Mouse (Mus musculus) CH12.LX (cell line): Measurements from ENCODE around the gene Dgkz. TPM values are rescaled to one million over a fixed set of nuclear protein-coding genes. Genes with fewer than 3 reads are reported as not detected.

Source experiments
- DNase-seq: peaks from one replicate; pipeline ENCODE4 v3.0.0-alpha.2; 2013; ENCODE audit errors: extremely low read depth
- H3K27ac ChIP-seq: 2 replicates; pipeline ENCODE4 v1.5.1; 2012; ENCODE audit warnings: low read depth, mild to moderate bottlenecking, control low read depth, moderate library complexity; ENCODE audit not compliant: insufficient read depth
- H3K27me3 ChIP-seq: replicated peaks from 2 replicates; pipeline ENCODE3; 2012; ENCODE audit warnings: inconsistent platforms
- H3K36me3 ChIP-seq, 2 experiments: replicated peaks in 1 of 2; 2 replicates each; pipeline versions ENCODE3 to v1.6.1; 2012; ENCODE audit warnings: inconsistent platforms in 1 of 2, low read length in 1 of 2, mild to moderate bottlenecking in 1 of 2, mixed read lengths in 1 of 2, moderate library complexity in 1 of 2; ENCODE audit not compliant: control insufficient read depth in 1 of 2, insufficient read depth in 1 of 2
- H3K4me1 ChIP-seq, 2 experiments: 2 replicates each; pipeline ENCODE4 v1.6.1; 2012; ENCODE audit warnings: inconsistent platforms in 1 of 2, moderate library complexity in 1 of 2; ENCODE audit not compliant: insufficient read depth in 2 of 2, control insufficient read depth in 1 of 2
- H3K4me2 ChIP-seq: 2 replicates; pipeline ENCODE4 v1.6.1; 2012; ENCODE audit warnings: low read depth, mild to moderate bottlenecking, control low read depth; ENCODE audit not compliant: poor library complexity, insufficient read depth, severe bottlenecking
- H3K4me3 ChIP-seq, 3 experiments: fragments of 150-350 bp in 1 of 3; sonication (generic) in 1 of 3; replicated peaks in 1 of 3; 2 replicates each; pipeline versions ENCODE3 to v1.5.1; 2011 to 2012; ENCODE audit warnings: low read depth in 2 of 3, low read length in 2 of 3, mild to moderate bottlenecking in 2 of 3, moderate library complexity in 2 of 3, control low read depth in 1 of 3, improper control_type of control experiment in 1 of 3, inconsistent platforms in 1 of 3, mixed read lengths in 1 of 3; ENCODE audit not compliant: poor library complexity in 1 of 3
- H3K79me2 ChIP-seq: replicated peaks from 2 replicates; pipeline ENCODE4 v1.6.1; 2012; ENCODE audit warnings: mild to moderate bottlenecking, moderate library complexity; ENCODE audit not compliant: control insufficient read depth, poor library complexity, insufficient read depth, severe bottlenecking; ENCODE audit errors: extremely low read depth
- H3K9ac ChIP-seq: 2 replicates; pipeline ENCODE4 v1.6.1; 2012; ENCODE audit warnings: low read depth, mild to moderate bottlenecking, control low read depth, moderate library complexity; ENCODE audit not compliant: insufficient read depth
- H3K9me3 ChIP-seq: replicated peaks from 2 replicates; pipeline ENCODE3; 2012; ENCODE audit warnings: low read length, inconsistent platforms, mixed read lengths
- BHLHE40 ChIP-seq: IDR thresholded peaks from 2 replicates; pipeline ENCODE4 v1.6.1; 2011; ENCODE audit warnings: mild to moderate bottlenecking, low read depth, low read length, improper control_type of control experiment
- CHD2 ChIP-seq: IDR thresholded peaks from 2 replicates; pipeline ENCODE4 v1.6.1; 2011; ENCODE audit warnings: low read length, improper control_type of control experiment
- CTCF ChIP-seq, 2 experiments: IDR thresholded peaks in 1 of 2; conservative IDR thresholded peaks in 1 of 2; 2 replicates each; pipeline ENCODE4 v1.5.1; 2011 to 2012; ENCODE audit warnings: low read depth in 2 of 2, low read length in 2 of 2, improper control_type of control experiment in 1 of 2, inconsistent platforms in 1 of 2, mild to moderate bottlenecking in 1 of 2, moderate library complexity in 1 of 2
- E2F4 ChIP-seq: IDR thresholded peaks from 2 replicates; pipeline ENCODE4 v1.6.1; 2011; ENCODE audit warnings: low read depth, low read length, improper control_type of control experiment; ENCODE audit not compliant: insufficient replicate concordance
- ELF1 ChIP-seq: IDR thresholded peaks from 2 replicates; pipeline ENCODE4 v1.6.1; 2014; ENCODE audit warnings: low read depth, mild to moderate bottlenecking, inconsistent platforms, low read length, improper control_type of control experiment
- ETS1 ChIP-seq: conservative IDR thresholded peaks from 2 replicates; pipeline ENCODE4 v1.6.1; 2012; ENCODE audit warnings: low read depth, mild to moderate bottlenecking, inconsistent platforms, low read length, improper control_type of control experiment, moderate library complexity
- GABPA ChIP-seq: IDR thresholded peaks from 2 replicates; pipeline ENCODE4 v1.6.1; 2012; ENCODE audit warnings: low read depth, low read length, improper control_type of control experiment, inconsistent platforms; ENCODE audit not compliant: insufficient replicate concordance
- HCFC1 ChIP-seq: IDR thresholded peaks from 2 replicates; pipeline ENCODE4 v1.6.1; 2012; ENCODE audit warnings: low read depth, mild to moderate bottlenecking, inconsistent platforms, low read length, improper control_type of control experiment
- IRF4 ChIP-seq: IDR thresholded peaks from 2 replicates; pipeline ENCODE4 v1.6.1; 2014; ENCODE audit warnings: low read depth, mild to moderate bottlenecking, inconsistent platforms, low read length, improper control_type of control experiment
- JUN ChIP-seq: IDR thresholded peaks from 2 replicates; pipeline ENCODE4 v1.6.1; 2011; ENCODE audit warnings: low read depth, mild to moderate bottlenecking, low read length, improper control_type of control experiment, moderate library complexity; ENCODE audit not compliant: insufficient read depth
- JUND ChIP-seq: conservative IDR thresholded peaks from 2 replicates; pipeline ENCODE4 v1.6.1; 2011; ENCODE audit warnings: low read depth, low read length, improper control_type of control experiment
- KAT2A ChIP-seq: IDR thresholded peaks from 2 replicates; pipeline ENCODE4 v1.6.1; 2012; ENCODE audit warnings: low read length, improper control_type of control experiment, inconsistent platforms; ENCODE audit not compliant: insufficient replicate concordance
- MAX ChIP-seq: IDR thresholded peaks from 2 replicates; pipeline ENCODE4 v1.6.1; 2011; ENCODE audit warnings: low read length, improper control_type of control experiment
- MAZ ChIP-seq: IDR thresholded peaks from 2 replicates; pipeline ENCODE4 v1.6.1; 2012; ENCODE audit warnings: low read depth, mild to moderate bottlenecking, inconsistent platforms, low read length, improper control_type of control experiment, moderate library complexity
- MEF2A ChIP-seq: IDR thresholded peaks from 2 replicates; pipeline ENCODE4 v1.6.1; 2014; ENCODE audit warnings: low read depth, mild to moderate bottlenecking, inconsistent platforms, low read length, improper control_type of control experiment, borderline replicate concordance
- MXI1 ChIP-seq: IDR thresholded peaks from 2 replicates; pipeline ENCODE4 v1.6.1; 2011; ENCODE audit warnings: mild to moderate bottlenecking, low read depth, low read length, improper control_type of control experiment
- NRF1 ChIP-seq: IDR thresholded peaks from 2 replicates; pipeline ENCODE4 v1.6.1; 2014; ENCODE audit warnings: low read depth, mild to moderate bottlenecking, inconsistent platforms, low read length, improper control_type of control experiment, moderate library complexity
- PAX5 ChIP-seq: IDR thresholded peaks from 2 replicates; pipeline ENCODE4 v1.6.1; 2012; ENCODE audit warnings: low read length, inconsistent platforms, mixed read lengths
- POLR2A ChIP-seq: IDR thresholded peaks from 2 replicates; pipeline ENCODE4 v1.6.1; 2011; ENCODE audit warnings: low read depth, mild to moderate bottlenecking, improper control_type of control experiment, low read length
- RAD21 ChIP-seq: IDR thresholded peaks from 2 replicates; pipeline ENCODE4 v1.6.1; 2011; ENCODE audit warnings: low read depth, mild to moderate bottlenecking, low read length, improper control_type of control experiment, moderate library complexity
- SMC3 ChIP-seq: IDR thresholded peaks from 2 replicates; pipeline ENCODE4 v1.6.1; 2011; ENCODE audit warnings: low read depth, low read length, improper control_type of control experiment
- TBP ChIP-seq: conservative IDR thresholded peaks from 2 replicates; pipeline ENCODE4 v1.6.1; 2011; ENCODE audit warnings: low read depth, low read length, improper control_type of control experiment
- TCF12 ChIP-seq: IDR thresholded peaks from 2 replicates; pipeline ENCODE4 v1.6.1; 2014; ENCODE audit warnings: low read depth, mild to moderate bottlenecking, inconsistent platforms, low read length, improper control_type of control experiment
- USF1 ChIP-seq: IDR thresholded peaks from 2 replicates; pipeline ENCODE4 v1.6.1; 2014; ENCODE audit warnings: low read depth, mild to moderate bottlenecking, inconsistent platforms, low read length, improper control_type of control experiment
- USF2 ChIP-seq: conservative IDR thresholded peaks from 2 replicates; pipeline ENCODE4 v1.6.1; 2011; ENCODE audit warnings: low read depth, low read length, improper control_type of control experiment
- ZC3H11A ChIP-seq: IDR thresholded peaks from 2 replicates; pipeline ENCODE4 v1.6.1; 2012; ENCODE audit warnings: low read depth, mild to moderate bottlenecking, inconsistent platforms, low read length, improper control_type of control experiment
- ZNF384 ChIP-seq: IDR thresholded peaks from 2 replicates; pipeline ENCODE4 v1.6.1; 2012; ENCODE audit warnings: low read depth, low read length, improper control_type of control experiment, inconsistent platforms
- dilution Hi-C: fragments of 300-500 bp; cut with MboI; formaldehyde crosslinking; loops from 2 replicates; pipeline ENCODE4 v1.14.3; 2020; ENCODE audit warnings: low sequenced_read_pairs; ENCODE audit not compliant: extremely low pct_unique_long_range_greater_than_20kb, extremely low pct_ligation_motif_present
- in situ Hi-C: fragments of 300-500 bp; cut with MboI; formaldehyde crosslinking; loops from 3 replicates; pipeline ENCODE4 v1.14.3; 2019; ENCODE audit warnings: low sequenced_read_pairs, low pct_ligation_motif_present, low pct_unique_long_range_greater_than_20kb, mixed read lengths
- polyA plus RNA-seq: library from polyadenylated mRNA; unstranded; fragments of >175 nt; gene quantifications from 2 replicates; pipeline ENCODE4 v1.2.1, GENCODE M21; 2012; ENCODE audit warnings: low read depth; ENCODE audit not compliant: insufficient read length
- total RNA-seq, 2 experiments: library from RNA; depleted of rRNA; stranded (reverse); fragments of 300-350 nt in 1 of 2; fragments of >200 nt in 1 of 2; gene quantifications; 2 replicates each; pipeline ENCODE4 v1.2.3; 2012 to 2014

The Dgkz gene
- total and polyA plus RNA-seq, 3 experiments = 38.6 to 60.2 (median 50.4) TPM

DNA sequence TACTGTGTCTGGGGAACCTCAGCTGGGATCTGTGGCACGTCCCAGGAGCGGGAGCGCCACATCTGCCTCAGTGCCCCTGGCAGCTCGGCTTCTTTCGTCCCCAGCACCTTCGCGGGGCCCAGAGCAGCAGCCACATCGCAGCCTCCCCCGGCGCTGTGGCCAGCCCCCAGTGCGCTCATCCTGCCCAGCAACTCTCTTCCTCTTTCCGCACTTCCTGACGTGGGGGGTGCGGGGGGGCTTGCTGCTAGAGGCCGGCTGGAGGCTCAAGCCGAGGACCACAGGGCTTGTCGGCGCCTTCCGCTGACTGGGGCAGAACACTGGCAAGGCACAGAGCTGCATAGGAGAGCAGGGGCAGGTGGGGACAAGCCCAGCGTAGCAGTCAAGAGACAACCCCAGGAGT lies 10.2 kb downstream of the Dgkz start (continued):
- TF ChIP-seq USF2 (no peak), HCFC1 (peak; percentile 55), ETS1 (no peak), TBP (no peak), RAD21 (no peak), JUND (no peak), ZNF384 (no peak), ELF1 (peak; percentile 87), PAX5 (no peak), ZC3H11A (no peak), BHLHE40 (0 out of 2 replicates have a peak, but pooled peaks have one; percentile 15), IRF4 (peak; percentile 58; the same call in 1 of the 2 replicates), USF1 (no peak), MXI1 (no peak), MAZ (peak; percentile 85)

DNA sequence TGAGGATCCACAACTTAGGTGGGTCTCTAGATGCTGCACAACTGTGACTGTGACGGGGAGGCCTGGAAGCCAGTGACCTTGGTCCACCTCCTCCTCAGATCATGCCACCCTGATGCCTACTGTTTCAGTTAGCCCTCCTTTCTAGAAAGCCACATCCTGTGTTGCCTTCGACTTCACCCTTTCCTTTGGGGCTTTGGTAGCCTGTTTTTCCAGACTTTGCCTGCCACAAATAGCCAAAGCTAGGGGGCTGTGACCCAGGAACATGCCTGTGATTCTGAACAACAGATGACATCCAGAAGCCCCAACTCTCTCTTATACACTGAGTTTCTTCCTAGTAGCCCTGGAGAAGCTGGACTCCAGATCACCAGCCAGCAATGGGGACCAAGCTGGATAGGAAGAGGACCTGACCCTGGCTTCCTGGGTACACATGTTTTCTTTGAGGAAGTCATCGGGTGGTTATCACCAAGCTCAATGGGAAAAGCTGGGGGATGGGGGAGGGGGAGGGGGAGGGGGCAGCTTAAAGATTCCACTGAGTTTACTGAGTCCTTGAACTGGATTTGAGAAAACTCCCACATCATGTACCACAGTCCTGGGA lies 11.0 kb downstream of the Dgkz start:
- in situ Hi-C loops (no loop called here), dilution Hi-C loops (no loop called here)
- no peak for DNase-seq
- Histone ChIP-seq H3K27ac (no peak overlapping the region), H3K4me2 (peak overlapping the region; percentile 83), H3K27me3 (peaks cover 13% of the 10 kb centered on the region), H3K36me3 (peaks cover 0 to 17% of the 10 kb centered on the region in 2 experiments), H3K4me3 (peak overlapping the region; percentile 70 to 91 (median 79)), H3K9me3 (no peaks in the 10 kb centered on the region), H3K9ac (peak overlapping the region; percentile 71), H3K4me1 (peaks cover 13 to 51% of the 10 kb centered on the region in 2 experiments), H3K79me2 (peaks cover 28% of the 10 kb centered on the region)
- TF ChIP-seq POLR2A (no peak), MEF2A (0 out of 2 replicates have a peak, but pooled peaks have one; percentile 16), CHD2 (peak; percentile 52; the same call in 1 of the 2 replicates)

- H3K36me3 ChIP-seq = peaks cover 0 to 28% of the 10 kb centered on the region in 2 experiments
- H3K79me2 ChIP-seq = peaks cover 28% of the 10 kb centered on the region
- in situ Hi-C loops = no loop called here
- H3K27me3 ChIP-seq = peaks cover 11% of the 10 kb centered on the region
- no peaks in the 10 kb centered on the region for H3K9me3 ChIP-seq
- H3K4me3 ChIP-seq = peak overlapping the region; percentile 72 to 91 (median 84)
- peaks cover 13 to 64% of the 10 kb centered on the region in 2 experiments for H3K4me1 ChIP-seq
- H3K9ac ChIP-seq = peak overlapping the region; percentile 84
- peak overlapping the region; percentile 83 for H3K4me2 ChIP-seq
- no peak overlapping the region for H3K27ac ChIP-seq
- dilution Hi-C loops = no loop called here
- peak; percentile 86 for DNase-seq
- TF ChIP-seq JUN (no peak), TCF12 (peak; percentile 76), HCFC1 (peak; percentile 61), MXI1 (peak; percentile 72; the same call in 1 of the 2 replicates), SMC3 (peak; percentile 69), E2F4 (no peak), MAX (peak; percentile 80), ELF1 (peak; percentile 96), KAT2A (0 out of 2 replicates have a peak, but pooled peaks have one; percentile 40), MEF2A (peak; percentile 76), BHLHE40 (0 out of 2 replicates have a peak, but pooled peaks have one; percentile 21), TBP (0 out of 2 replicates have a peak, but pooled peaks have one; percentile 24), GABPA (no peak), CTCF (conservative IDR thresholded peaks at IDR 0.05 in 1 of 2, IDR thresholded peaks at IDR 0.05 in 1 of 2; ENCODE audit: low read depth in 2 of 2, low read length in 2 of 2) (peak in 1 of 2 experiments; percentile 92; a peak in 2 of 4 replicates), IRF4 (peak; percentile 70), JUND (no peak), MAZ (0 out of 2 replicates have a peak, but pooled peaks have one; percentile 41), CHD2 (no peak), RAD21 (peak; percentile 35), NRF1 (peak; percentile 63)
These were observed 12.2 kb downstream of the Dgkz start for GRCm38 (mm10) chr2:91963443-91963932.
